In genomic region chr15:97849116-97849911, GRCm38 (mm10) we compare ENCODE assay signal across 7 mouse cellular contexts. TPM values are rescaled to one million over a fixed set of nuclear protein-coding genes. Genes with fewer than 3 reads are reported as not detected.
A peak's percentile ranks its signal among the peaks of the same experiment; 100 is the strongest.
DNase-seq lines count a peak whose midpoint lies in the region; ATAC-seq lines count a peak whose summit lies in the region.

No protein-coding gene starts in this region.

- intact Hi-C loops in gastrocnemius, postnatal 36 days (cut with DNase I), result loop anchor here (1.0 kb wide), 1 partner anchor 25 kb away; no protein-coding TSS in a partner anchor
- intact Hi-C loops in left cerebral cortex, postnatal 14 days (cut with DNase I), result loop anchor here (1.0 to 5.0 kb wide), 2 partner anchors 65 to 132 kb away; no protein-coding TSS in a partner anchor

- H3K4me2 ChIP-seq in intestine, embryonic 15.5 days (replicated peaks), result peak overlapping the region; percentile 70

- H3K9me3 ChIP-seq in intestine, embryonic 15.5 days, result no peaks in the 10 kb centered on the region

- H3K4me3 ChIP-seq in intestine, embryonic 15.5 days (replicated peaks), result peak overlapping the region; percentile 22

- no peaks in the 10 kb centered on the region for H3K36me3 ChIP-seq in intestine, embryonic 15.5 days

- H3K4me1 ChIP-seq in intestine, embryonic 15.5 days (replicated peaks), result peaks cover 5% of the 10 kb centered on the region; the same call in 1 of the 2 replicates

- no peak overlapping the region; the same call in 1 of the 2 replicates for H3K27ac ChIP-seq in intestine, embryonic 15.5 days

- H3K9ac ChIP-seq in intestine, embryonic 15.5 days, result no peak overlapping the region; the same call in 1 of the 2 replicates

- 4% methylated on average over 19 of the region's 19 CpGs for WGBS in intestine, embryonic 15.5 days

- peak; percentile 85 for DNase-seq in adrenal gland, adult 8-10 months
- peak; percentile 93 for DNase-seq in embryo, embryonic 11 days
- DNase-seq in gastrocnemius, postnatal 36 days, result peak; percentile 73 to 75
- DNase-seq in left cerebral cortex, postnatal 14 days (ENCODE audit: low spot score in 2 of 2), result peak; percentile 91 to 95
- peak; percentile 84 for DNase-seq in right cerebral cortex, postnatal 36 days (ENCODE audit: low spot score in 2 of 2)

- ATAC-seq in intestine, embryonic 15.5 days, result peak; percentile 80
- peak; percentile 43 for ATAC-seq in megakaryocyte-erythroid progenitor cell, adult 5-6 weeks (replicated peaks; ENCODE audit: low FRiP score, low TSS enrichment, poor library complexity, severe bottlenecking)

- H3K27me3 ChIP-seq in intestine, embryonic 15.5 days (replicated peaks), result no peaks in the 10 kb centered on the region

RNA-seq across cellular contexts. Expression of gene Hdac7, which starts 5.0 kb away (rescaled TPM):
- total RNA-seq in adrenal gland, adult 8-10 months (2022), result 100 to 1,000 TPM in 2 of 4 experiments, 10 to 100 TPM in 2; 86.1 to 106 (median 96.2) TPM
- 10 to 100 TPM; 10.6 to 11.8 TPM for total RNA-seq in gastrocnemius, postnatal 36 days (2021)
- polyA plus RNA-seq in intestine, embryonic 15.5 days (2015; fragmentation: Nextera tagmentation; extraction: Ambion mirVana), result 18.0 and 20.6 TPM in 2 replicates
- total RNA-seq in left cerebral cortex, postnatal 14 days (2021), result 10 to 100 TPM; 23.7 to 25.9 TPM
- 129 and 194 TPM in 2 replicates for total RNA-seq in megakaryocyte-erythroid progenitor cell, adult 5-6 weeks (2014; fragmentation: Nextera tagmentation)
- 24.8 and 35.6 TPM in 2 replicates for total RNA-seq in megakaryocyte-erythroid progenitor cell, adult 5-6 weeks (2017)
